Mouse (Mus musculus): ENCODE results near the gene Schip1. TPM values are rescaled to one million over a fixed set of nuclear protein-coding genes. Genes with fewer than 3 reads are reported as not detected.

The Schip1 gene
- polyA plus RNA-seq (2015; fragmentation: Nextera tagmentation; extraction: Ambion mirVana) = 181 TPM in 2 replicates

- WGBS = 41% methylated on average over 12 of the region's 12 CpGs
- no peak within 1 kb of the TSS for H3K27ac ChIP-seq (replicated peaks)
- H3K4me1 ChIP-seq = peaks cover 10% of the 10 kb centered on the region; the same call in 1 of the 2 replicates
- no peaks in the 10 kb centered on the region for H3K9me3 ChIP-seq
- H3K27me3 ChIP-seq = peaks cover 10% of the 10 kb centered on the region; the same call in 1 of the 2 replicates
- ATAC-seq (replicated peaks) = no peak
- no peak within 1 kb of the TSS for H3K4me2 ChIP-seq (replicated peaks)
- H3K9ac ChIP-seq (replicated peaks) = no peak within 1 kb of the TSS
- no peaks in the 10 kb centered on the region for H3K36me3 ChIP-seq
- no peak within 1 kb of the TSS for H3K4me3 ChIP-seq
Observed at GRCm38 (mm10) chr3:68064731-68065130, at the start of gene Schip1. TSS of gene Schip1 (plus strand) at chr3:68064802.

- Histone ChIP-seq H3K36me3 (no peaks in the 10 kb centered on the region), H3K9ac (replicated peaks) (no peak overlapping the region), H3K27me3 (no peaks in the 10 kb centered on the region), H3K4me2 (replicated peaks) (no peak overlapping the region), H3K9me3 (no peaks in the 10 kb centered on the region), H3K4me3 (no peak overlapping the region), H3K4me1 (0 out of 2 replicates have a peak, but pooled peaks cover 5% of the 10 kb centered on the region), H3K27ac (replicated peaks) (no peak overlapping the region)
- ATAC-seq (replicated peaks) = no peak
- 8% methylated on average over 1 of the region's 1 CpGs for WGBS
Observed at GRCm38 (mm10) chr3:68015786-68016185, 48.8 kb upstream of the Schip1 start.

- no peaks in the 10 kb centered on the region for H3K9me3 ChIP-seq
- H3K4me1 ChIP-seq = 0 out of 2 replicates have a peak, but pooled peaks cover 5% of the 10 kb centered on the region
- ATAC-seq (replicated peaks) = no peak
- H3K27me3 ChIP-seq = no peaks in the 10 kb centered on the region
- 31% methylated on average over 4 of the region's 4 CpGs for WGBS
- no peak overlapping the region for H3K4me2 ChIP-seq (replicated peaks)
- no peak overlapping the region for H3K9ac ChIP-seq (replicated peaks)
- H3K27ac ChIP-seq (replicated peaks) = no peak overlapping the region
- H3K36me3 ChIP-seq = no peaks in the 10 kb centered on the region
- H3K4me3 ChIP-seq = no peak overlapping the region
Observed at GRCm38 (mm10) chr3:68019401-68019800, 45.2 kb upstream of the Schip1 start.

GRCm38 (mm10) chr3:68036097-68036496 is 28.5 kb upstream of the Schip1 start:
- H3K4me3 ChIP-seq = no peak overlapping the region
- no peak overlapping the region for H3K9ac ChIP-seq (replicated peaks)
- no peak overlapping the region for H3K4me2 ChIP-seq (replicated peaks)
- WGBS = 33% methylated on average over 3 of the region's 3 CpGs
- H3K27ac ChIP-seq (replicated peaks) = no peak overlapping the region
- H3K9me3 ChIP-seq = no peaks in the 10 kb centered on the region
- no peaks in the 10 kb centered on the region for H3K36me3 ChIP-seq
- no peak for ATAC-seq (replicated peaks)
- peaks cover 5% of the 10 kb centered on the region; the same call in 1 of the 2 replicates for H3K4me1 ChIP-seq
- H3K27me3 ChIP-seq = no peaks in the 10 kb centered on the region

- Histone ChIP-seq H3K4me2 (replicated peaks) (no peak overlapping the region), H3K4me3 (no peak overlapping the region), H3K9ac (replicated peaks) (no peak overlapping the region), H3K27me3 (no peaks in the 10 kb centered on the region), H3K27ac (replicated peaks) (no peak overlapping the region), H3K9me3 (no peaks in the 10 kb centered on the region), H3K4me1 (no peaks in the 10 kb centered on the region; the same call in 1 of the 2 replicates), H3K36me3 (no peaks in the 10 kb centered on the region)
- ATAC-seq (replicated peaks) = no peak
- 88% methylated on average over 2 of the region's 2 CpGs for WGBS
Observed at GRCm38 (mm10) chr3:68042951-68043350, 21.7 kb upstream of the Schip1 start.

GRCm38 (mm10) chr3:68045475-68046416 is 18.9 kb upstream of the Schip1 start:
- no peaks in the 10 kb centered on the region; the same call in 1 of the 2 replicates for H3K4me1 ChIP-seq
- no peaks in the 10 kb centered on the region for H3K9me3 ChIP-seq
- H3K27me3 ChIP-seq = no peaks in the 10 kb centered on the region
- ATAC-seq (replicated peaks) = peak; percentile 79
- no peak overlapping the region for H3K27ac ChIP-seq (replicated peaks)
- no peak overlapping the region for H3K4me2 ChIP-seq (replicated peaks)
- WGBS = 51% methylated on average over 9 of the region's 9 CpGs
- no peaks in the 10 kb centered on the region for H3K36me3 ChIP-seq
- no peak overlapping the region for H3K9ac ChIP-seq (replicated peaks)
- H3K4me3 ChIP-seq = no peak overlapping the region

GRCm38 (mm10) chr3:68053538-68053937 is 11.1 kb upstream of the Schip1 start:
- WGBS = 48% methylated on average over 2 of the region's 2 CpGs
- H3K4me1 ChIP-seq = peaks cover 8% of the 10 kb centered on the region; the same call in 1 of the 2 replicates
- no peaks in the 10 kb centered on the region for H3K36me3 ChIP-seq
- H3K27me3 ChIP-seq = no peaks in the 10 kb centered on the region
- H3K4me2 ChIP-seq (replicated peaks) = no peak overlapping the region
- H3K9me3 ChIP-seq = no peaks in the 10 kb centered on the region
- no peak for ATAC-seq (replicated peaks)
- H3K27ac ChIP-seq (replicated peaks) = no peak overlapping the region
- no peak overlapping the region for H3K9ac ChIP-seq (replicated peaks)
- H3K4me3 ChIP-seq = no peak overlapping the region

- ATAC-seq (replicated peaks) = no peak
- H3K9me3 ChIP-seq = no peaks in the 10 kb centered on the region
- H3K9ac ChIP-seq (replicated peaks) = no peak overlapping the region
- no peak overlapping the region for H3K4me3 ChIP-seq
- no peaks in the 10 kb centered on the region for H3K36me3 ChIP-seq
- no peak overlapping the region for H3K27ac ChIP-seq (replicated peaks)
- no peaks in the 10 kb centered on the region for H3K27me3 ChIP-seq
- H3K4me1 ChIP-seq = peaks cover 8% of the 10 kb centered on the region; the same call in 1 of the 2 replicates
- 66% methylated on average over 13 of the region's 13 CpGs for WGBS
- H3K4me2 ChIP-seq (replicated peaks) = no peak overlapping the region
Observed at GRCm38 (mm10) chr3:68055071-68055470, 9.5 kb upstream of the Schip1 start.

GRCm38 (mm10) chr3:68056373-68057275 is 8.0 kb upstream of the Schip1 start:
- Histone ChIP-seq H3K4me1 (peaks cover 8% of the 10 kb centered on the region; the same call in 1 of the 2 replicates), H3K36me3 (no peaks in the 10 kb centered on the region), H3K4me2 (replicated peaks) (peak overlapping the region; percentile 23; the same call in 1 of the 2 replicates), H3K9ac (replicated peaks) (no peak overlapping the region), H3K27ac (replicated peaks) (no peak overlapping the region), H3K4me3 (peak overlapping the region; percentile 14), H3K27me3 (no peaks in the 10 kb centered on the region), H3K9me3 (no peaks in the 10 kb centered on the region)
- 58% methylated on average over 23 of the region's 23 CpGs for WGBS
- no peak; the same call in 1 of the 2 replicates for ATAC-seq (replicated peaks)

- no peak overlapping the region for H3K4me2 ChIP-seq (replicated peaks)
- peak; percentile 53 for ATAC-seq (replicated peaks)
- peaks cover 5% of the 10 kb centered on the region; the same call in 1 of the 2 replicates for H3K27me3 ChIP-seq
- 34% methylated on average over 2 of the region's 2 CpGs for whole genome bisulfite sequencing
- no peak overlapping the region for H3K4me3 ChIP-seq
- H3K4me1 ChIP-seq = peaks cover 8% of the 10 kb centered on the region; the same call in 1 of the 2 replicates
- no peak overlapping the region for H3K9ac ChIP-seq (replicated peaks)
- no peaks in the 10 kb centered on the region for H3K9me3 ChIP-seq
- no peaks in the 10 kb centered on the region for H3K36me3 ChIP-seq
- no peak overlapping the region for H3K27ac ChIP-seq (replicated peaks)
Observed at GRCm38 (mm10) chr3:68059162-68059800, 5.3 kb upstream of the Schip1 start.

Data from forebrain, embryonic 15.5 days (tissue).